Mouse (Mus musculus): Measurements from ENCODE around the gene Cct4.

The Cct4 gene

DNA sequence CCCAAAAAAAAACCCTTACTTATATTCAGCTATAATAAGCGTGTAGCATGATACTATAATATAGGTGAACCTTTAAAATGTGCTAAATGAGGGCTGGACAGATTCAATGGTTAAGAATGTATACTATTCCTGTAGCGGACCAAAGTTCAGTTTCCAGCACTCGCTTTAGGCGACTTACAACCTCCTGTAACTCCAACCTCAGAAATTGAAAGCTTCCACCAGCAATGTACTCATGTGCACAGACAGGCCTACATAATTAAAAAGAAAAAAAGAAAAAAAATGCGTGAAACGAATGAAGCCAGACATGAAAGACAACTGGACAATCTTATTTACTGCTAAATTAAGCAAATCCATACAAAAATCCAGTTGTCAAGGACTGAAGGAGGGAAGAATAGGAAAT, 7.5 kb upstream of the Cct4 start:
- no peak for DNase-seq (ENCODE audit: low read depth, low spot score)

DNA sequence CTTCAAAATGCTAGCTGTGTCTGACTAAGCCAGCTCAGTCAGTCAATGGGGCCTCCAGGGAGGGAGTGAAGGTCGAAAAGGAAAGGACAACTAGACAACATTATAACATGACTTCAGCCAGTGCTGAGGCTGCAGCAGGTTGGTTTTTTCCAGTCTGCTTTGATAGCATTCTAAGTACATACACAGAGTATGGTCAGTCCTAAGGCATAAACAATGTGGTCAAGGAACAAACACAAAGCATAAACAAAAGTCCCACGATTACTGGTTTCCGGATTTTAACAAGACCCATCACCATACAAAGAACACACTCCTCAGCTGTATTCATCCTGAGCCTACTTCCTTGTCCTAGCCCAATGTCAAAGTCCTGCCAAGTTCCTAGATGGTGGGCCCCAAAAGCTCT, 4.8 kb upstream of the Cct4 start:
- DNase-seq (ENCODE audit: low read depth, low spot score), result no peak

DNA sequence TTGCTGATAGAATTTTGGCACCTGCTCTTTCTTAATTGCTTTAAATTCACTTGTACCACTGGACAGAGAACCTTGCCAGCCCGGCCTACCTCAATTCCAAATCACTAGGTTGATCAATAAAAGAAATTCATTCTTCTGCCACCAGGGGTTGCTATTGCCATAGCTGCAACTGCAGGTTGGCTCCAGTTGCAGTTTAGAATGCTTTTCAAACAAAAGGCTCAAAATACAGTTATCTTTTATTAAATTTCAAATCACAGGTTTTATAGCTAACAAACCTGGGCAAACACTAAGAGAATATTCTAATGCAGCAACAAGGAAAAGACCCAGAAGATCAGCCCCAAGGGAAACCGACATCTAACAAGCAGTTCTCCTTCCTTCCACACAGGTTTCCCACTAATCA, 3.0 kb upstream of the Cct4 start:
- no peak for DNase-seq (ENCODE audit: low read depth, low spot score)

DNA sequence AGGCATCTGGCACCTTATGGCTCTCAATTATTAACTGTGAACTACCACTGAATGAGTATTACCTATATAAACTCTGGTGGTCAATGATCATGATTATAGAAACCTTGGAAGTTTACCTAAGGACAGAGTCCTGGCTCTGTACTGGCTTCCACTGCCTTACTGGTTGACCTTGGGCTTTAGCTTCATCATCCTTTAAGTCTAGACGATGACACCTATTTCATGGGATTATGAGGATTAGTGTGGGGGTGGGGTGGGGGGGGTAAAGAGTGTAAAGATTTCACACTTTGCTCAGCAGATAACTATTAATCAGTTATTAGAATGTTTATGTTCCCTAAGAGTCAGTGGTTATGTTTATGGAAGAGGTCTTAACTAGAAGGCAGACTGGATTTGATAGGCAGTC, 533 bp upstream of the Cct4 start:
- DNase-seq (ENCODE audit: low read depth, low spot score), result no peak

DNA sequence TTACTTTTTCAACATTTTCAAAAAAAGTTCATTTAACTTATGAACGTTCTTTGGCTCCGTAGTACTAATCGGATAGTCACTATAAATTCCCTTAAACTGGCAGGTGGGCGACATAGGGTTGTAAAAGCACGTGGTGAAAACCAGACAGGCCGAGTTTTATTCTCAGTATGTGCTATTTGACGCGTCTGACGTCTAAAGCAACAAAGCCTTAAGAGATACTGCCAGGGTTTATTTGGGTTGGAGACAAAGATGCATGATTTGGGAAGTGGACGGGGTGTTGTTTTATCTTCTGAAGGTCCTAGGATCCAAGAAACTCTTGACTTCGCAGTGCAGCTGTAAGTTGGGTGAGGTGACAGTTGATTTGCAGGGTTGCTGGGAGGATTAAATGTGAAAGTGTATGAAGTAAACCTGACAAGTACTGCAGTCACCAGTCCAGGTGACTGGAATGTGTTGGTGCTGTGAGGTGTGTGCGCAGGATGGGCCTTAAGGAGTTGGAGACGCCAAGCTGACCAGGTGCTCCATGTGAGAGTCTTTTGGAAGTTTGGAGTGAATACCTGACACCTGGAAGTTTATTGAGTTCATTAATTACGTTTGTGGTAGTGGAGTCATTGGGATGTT, 1.0 kb downstream of the Cct4 start:
- DNase-seq (ENCODE audit: low read depth, low spot score), result no peak

DNA sequence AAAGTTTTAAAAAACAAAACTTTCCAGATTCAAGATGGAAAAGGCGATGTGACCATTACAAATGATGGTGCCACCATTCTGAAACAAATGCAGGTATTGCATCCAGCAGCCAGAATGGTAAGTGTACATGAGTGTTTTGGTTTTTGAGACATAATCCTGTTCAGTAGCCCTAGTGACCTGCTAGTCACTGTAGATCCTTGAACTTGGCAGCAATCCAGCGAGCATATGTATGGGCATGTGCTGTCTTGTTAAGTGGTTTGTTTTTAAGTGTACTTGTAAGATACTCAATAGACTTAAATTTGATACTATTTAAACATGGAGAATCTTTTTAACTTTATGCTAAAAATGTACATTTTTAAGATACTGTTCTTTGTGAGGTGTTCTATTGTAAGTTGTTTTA, 4.0 kb downstream of the Cct4 start:
- no peak for DNase-seq (ENCODE audit: low read depth, low spot score)

DNA sequence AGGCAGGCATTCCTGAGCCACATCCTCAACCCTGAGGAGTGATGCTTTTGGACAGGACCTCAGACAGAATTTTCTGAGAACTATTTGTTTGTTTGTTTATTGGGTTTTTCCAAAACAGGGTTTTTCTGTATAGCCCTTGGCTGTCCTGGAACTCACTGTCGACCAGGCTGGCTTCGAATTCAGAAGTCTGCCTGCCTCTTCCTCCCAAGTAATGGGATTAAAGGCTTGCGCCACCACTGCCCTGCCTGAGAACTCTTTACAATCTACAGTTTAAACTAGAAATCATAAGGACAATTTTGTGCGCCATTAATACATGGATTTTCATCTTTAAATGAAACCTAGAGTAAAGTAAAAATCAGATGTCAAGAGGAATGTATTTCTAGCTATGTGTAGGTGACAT, 5.1 kb downstream of the Cct4 start:
- DNase-seq (ENCODE audit: low read depth, low spot score), result no peak

DNA sequence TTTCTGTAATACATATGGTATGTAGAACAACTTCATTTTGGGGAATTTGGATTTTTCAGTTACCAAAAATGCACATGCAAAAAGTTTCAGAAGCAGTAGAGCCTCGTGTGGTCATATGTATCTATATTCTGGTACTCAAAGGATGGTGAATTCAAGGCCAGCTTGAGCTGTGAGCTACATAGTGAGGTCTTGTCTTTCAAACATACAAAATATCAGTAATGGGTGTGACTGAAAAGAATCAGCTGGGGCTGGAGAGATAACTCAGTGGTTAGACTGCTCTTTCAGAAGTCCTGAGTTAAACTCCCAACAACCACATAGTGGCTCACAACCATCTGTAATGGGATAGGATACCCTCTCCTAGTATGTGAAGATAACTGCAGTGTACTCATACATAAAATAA, 8.0 kb downstream of the Cct4 start:
- DNase-seq (ENCODE audit: low read depth, low spot score), result no peak

DNA sequence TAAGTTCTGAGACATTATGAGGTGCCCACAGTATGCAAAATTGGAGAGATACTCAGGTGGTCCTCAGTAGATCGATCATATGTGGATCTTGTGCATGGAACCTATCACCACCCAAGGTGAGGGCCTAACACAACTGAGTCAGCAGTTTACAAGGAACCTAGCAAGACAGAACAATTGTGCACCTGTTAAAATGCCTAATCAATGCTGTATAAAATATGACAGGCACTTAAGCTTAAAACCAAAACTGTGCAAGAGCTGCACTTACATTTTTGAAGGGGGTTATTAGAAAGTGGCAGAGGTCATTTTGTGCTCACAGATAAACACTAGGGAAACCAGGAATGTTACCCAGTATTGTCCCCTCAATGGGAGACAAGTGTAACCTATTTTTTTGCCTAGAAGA, 15.0 kb downstream of the Cct4 start:
- DNase-seq (ENCODE audit: low read depth, low spot score), result no peak

DNA sequence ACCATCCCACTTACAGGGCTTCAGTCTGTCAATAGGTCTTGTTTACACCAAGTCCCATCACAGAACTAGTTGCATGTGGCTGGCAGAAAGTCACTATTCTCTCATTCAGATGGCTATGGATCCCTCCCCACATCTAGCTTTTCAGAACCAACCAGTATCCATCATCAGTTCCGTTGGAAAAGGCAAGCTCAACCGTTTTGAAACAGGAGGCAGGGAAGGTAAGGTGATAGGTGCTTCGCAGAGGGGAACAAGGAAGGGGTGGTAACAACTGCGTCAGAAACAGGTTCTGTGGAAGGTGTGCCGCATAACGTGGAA, 16.8 kb downstream of the Cct4 start:
- DNase-seq (ENCODE audit: low read depth, low spot score), result no peak

DNA sequence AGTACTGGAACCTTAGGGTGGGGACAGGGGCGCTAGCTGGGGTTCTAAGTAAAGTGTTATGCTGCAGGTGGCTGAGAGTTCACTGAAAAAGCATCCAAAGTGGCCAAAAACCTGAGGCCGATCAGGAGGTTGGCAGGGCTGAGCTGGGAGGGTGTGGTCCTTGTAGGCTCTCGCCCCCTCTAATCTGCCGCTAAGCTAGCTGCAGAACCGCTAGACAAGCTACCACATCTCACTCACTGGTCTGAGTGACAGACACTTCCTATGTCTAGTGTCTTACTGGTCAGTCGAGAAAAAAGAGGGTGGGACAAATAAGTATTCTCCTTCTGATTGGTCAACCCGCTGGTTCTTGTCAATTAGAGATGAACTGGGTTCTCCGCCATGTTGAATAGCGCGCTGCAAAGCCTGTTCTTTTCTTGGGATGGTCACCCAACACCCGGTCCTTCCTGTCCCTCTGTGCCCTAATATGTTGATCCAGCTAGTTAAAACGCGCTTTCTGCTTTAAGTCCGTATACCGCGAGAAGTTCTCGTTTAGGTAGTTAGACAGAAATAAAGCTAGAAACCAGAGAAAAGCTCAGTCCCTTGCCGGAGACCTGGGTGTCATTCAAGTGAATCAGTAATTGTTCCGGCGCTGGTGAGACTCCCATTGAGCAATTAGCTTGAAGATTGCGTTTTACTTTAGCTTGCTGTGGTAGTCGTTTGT, 17.3 kb downstream of the Cct4 start, which contains the start of gene Fam161a:
Fam161a (plus strand) TSS at position 51 of the 700 bp plus-strand sequence.
- peak; percentile 73 for DNase-seq (ENCODE audit: low read depth, low spot score)

DNA sequence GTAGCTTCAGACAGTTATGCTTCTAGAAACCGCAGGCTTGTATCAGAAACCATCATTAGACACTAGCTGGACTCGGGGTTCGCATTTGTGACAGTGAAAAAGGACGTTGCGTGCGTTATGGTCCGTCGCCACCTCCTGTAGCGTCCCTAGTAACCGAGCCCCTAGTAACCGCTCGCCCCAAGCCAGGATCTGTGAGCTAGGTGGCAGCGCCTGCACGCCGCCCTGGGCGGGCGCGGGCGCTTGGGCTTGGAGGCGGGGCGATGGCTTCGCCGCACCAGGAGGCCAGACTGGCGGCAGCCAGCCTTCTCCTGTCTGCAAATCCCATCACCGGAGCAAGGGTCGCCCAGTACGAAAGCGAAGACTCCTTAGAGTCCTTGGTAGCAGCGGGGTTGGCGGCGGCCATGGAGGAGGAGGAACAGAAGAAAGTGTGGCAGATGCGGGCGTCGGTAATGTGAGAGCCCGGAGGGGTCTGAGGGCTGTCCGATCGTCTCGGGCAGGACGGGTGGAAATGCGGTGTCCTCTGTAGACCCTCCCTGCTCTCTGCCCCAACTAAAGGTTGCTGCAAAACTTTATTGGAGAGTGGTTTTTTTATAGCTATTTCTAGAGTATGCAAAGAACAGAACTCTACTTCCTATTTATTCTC, 18.0 kb downstream of the Cct4 start:
- DNase-seq (ENCODE audit: low read depth, low spot score), result peak; percentile 79

DNA sequence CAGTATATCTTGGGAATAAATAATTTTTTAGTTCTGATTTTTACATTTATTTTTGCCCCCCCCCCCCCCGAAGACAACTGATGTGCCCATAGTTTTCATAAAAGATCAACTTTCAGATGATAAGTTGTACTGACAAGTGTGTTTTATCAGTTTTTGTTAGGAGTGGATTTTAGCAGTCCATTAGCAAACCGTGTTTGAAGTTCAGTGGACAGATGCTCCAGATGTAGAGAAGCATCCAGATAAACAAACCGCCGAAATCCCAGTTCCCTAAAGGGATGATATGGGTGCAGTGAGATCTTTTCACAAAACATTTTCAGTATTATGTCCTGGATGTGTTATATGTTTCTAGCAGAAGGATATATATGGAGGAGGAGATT, 18.5 kb downstream of the Cct4 start:
- DNase-seq (ENCODE audit: low read depth, low spot score), result no peak

DNA sequence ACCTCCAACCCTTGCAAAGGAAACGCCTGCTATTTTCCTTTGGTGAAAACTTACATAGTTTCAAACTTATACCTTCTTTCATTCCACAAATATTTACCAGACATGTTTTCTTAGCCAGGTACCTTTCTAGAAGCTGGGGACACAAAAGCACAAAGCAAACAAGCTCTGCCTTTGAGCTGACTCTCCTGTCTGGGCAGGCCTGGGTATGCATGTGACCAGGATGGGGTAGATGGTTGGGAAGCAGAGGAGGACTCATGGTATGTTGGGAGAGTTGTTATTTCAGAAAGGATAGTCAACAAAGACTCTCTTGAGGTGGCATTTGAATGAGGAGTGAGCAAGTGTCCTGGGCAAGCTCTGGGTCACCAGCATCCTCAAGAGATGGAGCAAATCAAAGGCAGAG, 22.8 kb downstream of the Cct4 start:
- no peak for DNase-seq (ENCODE audit: low read depth, low spot score)

DNA sequence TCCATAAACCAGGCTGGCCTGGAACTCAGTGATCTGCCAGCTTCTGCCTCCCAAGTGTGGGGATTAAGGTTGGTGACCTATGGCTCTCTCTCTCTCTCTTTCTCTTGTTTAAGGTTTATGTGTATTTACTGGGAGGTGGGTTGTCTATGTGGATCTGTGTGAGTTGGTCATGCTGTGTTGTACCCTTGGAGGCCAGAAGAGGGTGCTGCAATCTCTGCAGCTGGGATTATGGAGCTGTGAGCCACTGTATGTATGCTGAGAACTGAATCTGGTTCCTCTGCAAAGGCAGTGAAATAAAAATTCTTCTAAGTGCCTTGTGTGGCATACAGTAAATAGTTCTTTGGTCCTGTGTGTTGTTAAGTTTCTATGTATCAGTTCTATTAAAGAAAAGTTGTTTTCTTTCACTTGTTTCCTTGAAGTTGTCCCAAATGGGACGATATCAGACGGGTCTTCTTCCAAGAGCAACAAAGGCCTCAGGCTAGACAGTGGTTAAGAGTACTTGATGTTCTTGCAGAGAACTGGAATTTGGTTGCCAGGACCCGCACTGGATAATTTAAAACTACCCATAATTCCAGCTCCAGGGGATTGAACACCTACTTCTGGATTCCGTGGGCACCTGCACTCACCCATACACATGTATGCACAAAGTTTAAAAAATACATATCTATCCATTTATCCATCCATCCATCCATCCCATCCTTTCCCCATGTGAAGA, 23.4 kb downstream of the Cct4 start:
- DNase-seq (ENCODE audit: low read depth, low spot score), result no peak

DNA sequence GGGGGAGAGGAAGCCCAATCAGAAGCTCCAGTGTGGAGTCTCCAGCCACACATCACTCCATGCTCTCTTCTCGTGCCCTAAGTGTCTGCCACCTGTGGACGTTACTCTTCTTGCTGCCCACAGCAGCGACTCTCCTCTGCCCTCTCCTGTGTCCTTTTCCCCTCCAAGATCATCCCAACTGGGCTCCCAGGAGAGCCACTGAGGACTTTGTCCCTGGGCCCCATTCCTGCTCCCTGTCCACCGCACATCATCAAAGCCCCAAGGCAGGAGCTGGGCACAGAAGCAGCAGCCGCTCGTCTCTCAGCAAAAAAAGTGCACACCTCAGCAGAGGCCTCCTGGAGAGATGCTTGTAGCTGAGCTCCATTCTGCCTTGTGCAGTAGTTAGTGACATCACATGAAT, 24.7 kb downstream of the Cct4 start:
- no peak for DNase-seq (ENCODE audit: low read depth, low spot score)

DNA sequence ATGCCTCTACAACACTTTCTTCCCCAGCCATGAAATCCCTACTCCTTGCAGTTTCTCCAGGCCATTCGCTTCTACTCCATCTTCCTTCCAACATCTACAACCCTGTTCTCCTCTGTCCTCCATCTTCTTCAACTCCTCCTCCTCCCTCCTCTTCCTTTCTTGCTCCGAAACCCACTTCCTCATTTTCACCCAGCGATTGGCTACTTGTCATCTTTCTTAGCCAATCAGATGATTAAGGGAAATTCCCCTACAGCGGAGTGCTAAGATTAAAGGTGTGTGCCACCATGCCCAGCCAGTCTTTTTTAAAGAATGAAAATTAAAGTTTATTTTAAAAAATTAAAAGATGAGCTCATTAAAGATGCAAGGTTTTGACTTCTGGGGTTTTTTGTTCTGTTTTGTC, 27.6 kb downstream of the Cct4 start:
- no peak for DNase-seq (ENCODE audit: low read depth, low spot score)

DNA sequence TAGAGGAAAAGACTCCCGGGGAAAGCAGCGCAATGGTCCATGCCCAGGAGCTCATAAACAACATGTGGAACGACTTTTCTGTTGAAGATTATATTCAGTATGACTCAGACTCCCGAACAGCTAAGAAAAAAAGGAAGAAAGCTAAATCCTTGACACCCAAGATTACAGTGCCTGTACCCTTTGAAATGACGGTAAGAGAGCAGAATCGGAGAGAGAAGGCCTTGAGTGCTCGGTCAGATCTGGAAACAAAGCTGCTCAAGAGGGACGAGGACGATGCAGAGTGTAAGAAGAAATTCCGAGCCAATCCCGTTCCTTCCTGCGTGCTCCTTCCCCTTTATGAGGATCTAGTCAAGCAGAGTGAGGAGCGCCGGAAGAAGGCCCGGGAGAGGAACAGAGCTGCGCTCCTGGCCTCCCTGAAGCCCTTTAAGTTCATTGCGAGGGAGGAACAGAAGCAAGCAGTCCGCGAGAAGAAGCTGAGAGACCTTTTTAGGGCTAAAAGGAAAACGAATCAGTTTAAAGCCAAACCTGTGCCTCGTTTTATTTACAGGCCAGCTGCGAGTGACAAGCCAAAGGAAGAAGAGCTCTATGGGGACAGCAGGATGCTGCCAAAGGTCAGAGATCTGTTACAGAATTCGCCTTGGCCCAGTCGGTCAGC, 29.9 kb downstream of the Cct4 start:
- no peak for DNase-seq (ENCODE audit: low read depth, low spot score)

DNA sequence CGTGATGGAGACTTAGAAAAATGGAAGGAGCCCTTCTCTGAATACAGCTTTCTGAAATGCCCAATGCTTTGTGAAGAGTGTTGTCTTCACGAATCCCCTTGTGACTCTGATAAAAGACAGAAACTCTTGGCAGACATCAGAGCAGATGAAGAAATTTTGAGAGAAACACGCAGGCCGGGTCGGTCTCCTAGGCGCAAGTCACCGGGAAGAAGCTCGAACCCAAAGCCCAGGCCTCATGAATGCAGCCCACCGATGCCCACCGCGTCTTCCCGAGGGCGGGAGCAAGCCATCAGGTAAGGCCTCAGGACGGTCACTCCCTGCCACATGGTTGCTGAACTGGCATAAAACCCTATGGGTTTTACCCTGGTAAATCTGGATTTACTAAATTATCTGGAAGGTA, 30.5 kb downstream of the Cct4 start:
- no peak for DNase-seq (ENCODE audit: low read depth, low spot score)

DNA sequence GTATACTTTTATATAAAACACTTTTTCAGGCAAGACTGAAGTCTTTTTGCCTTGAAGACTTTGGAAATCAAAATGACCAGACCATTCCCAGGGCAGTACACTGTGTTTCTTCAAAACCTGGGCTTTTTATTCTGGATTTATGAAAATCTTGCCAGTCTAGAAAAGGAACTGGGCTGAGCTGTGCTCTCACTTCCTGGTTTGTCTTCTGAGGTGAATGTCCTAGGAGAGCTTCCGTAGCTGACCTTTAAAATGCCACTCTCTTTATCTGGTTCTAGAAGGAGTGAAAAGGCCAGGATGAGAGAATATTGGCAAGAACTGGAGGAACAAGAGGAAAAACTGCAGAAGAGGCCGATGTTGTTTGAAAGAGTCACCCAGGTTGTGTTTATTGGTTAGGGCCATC, 32.8 kb downstream of the Cct4 start:
- no peak for DNase-seq (ENCODE audit: low read depth, low spot score)

DNA sequence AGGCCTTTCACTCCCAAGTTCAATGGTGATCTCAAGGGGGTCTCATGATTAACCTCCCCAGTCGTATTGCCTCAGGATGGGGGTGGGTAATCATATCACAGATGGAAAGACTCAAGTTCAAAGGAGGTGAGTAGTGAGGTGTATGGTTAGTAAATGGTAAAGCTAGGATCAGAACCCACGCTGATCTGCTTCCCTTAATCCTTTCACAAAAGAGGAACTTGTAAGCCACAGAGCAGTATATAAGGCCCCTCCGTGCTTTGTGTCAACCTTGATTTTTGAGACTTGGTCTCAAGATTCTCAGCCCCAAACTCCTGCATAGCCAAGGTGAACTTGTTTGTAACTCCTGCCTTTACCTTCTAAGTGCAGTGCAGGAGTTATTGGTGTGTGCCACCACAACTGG, 33.9 kb downstream of the Cct4 start:
- no peak for DNase-seq (ENCODE audit: low read depth, low spot score)

DNA sequence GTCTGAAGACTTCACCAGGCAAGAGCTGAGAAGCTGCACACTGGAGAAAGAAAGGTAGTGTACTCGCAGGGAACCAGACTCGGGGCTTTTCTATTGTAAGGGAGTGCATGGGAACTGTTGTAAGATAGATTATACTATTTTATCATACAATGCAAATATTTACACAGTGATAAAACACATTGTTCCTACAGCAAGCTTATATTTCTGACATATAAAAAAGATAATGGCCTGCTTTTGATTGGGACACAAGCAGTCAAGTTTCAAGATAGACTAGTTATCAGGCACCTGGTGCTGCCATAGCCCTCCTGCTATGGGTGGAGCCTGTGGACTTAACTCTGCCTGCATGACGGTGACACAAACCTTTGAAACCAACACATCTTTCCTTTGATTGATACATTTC, 38.6 kb downstream of the Cct4 start:
- no peak for DNase-seq (ENCODE audit: low read depth, low spot score)

All from embryo, embryonic 11.5 days (tissue).